8 mouse cellular contexts compared by ENCODE assay signal in the genomic region with DNA sequence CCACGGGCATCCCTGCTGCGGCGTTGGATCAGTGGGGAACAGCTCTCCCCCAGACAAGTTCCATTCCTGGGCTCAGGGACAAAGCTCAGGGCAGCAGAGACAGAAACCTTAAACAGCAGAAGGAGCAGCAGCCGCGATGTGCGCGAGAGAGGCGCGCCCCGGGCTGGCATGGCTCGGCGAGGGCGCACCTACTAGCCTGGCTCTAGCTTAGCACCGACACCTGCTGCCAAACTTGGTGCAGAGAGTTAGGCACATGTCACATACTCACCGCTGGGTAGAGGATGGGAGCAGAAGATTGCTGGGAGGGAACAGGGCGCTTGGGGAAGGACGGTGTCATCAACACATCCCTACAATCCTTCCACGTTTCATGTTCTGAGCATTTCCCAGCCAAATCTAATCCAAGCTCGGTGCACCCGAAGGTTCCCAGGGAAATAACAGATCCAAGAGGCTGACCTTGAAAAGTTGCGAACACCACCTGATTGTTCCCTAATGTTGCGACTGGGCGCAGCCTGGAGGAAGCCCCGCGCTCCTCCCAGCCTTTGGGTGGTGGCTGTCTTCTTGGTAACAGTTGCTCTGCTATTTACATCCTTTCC. TPM values are rescaled to one million over a fixed set of nuclear protein-coding genes. Genes with fewer than 3 reads are reported as not detected.
DNase-seq lines count a peak whose midpoint lies in the region; ATAC-seq and TF ChIP-seq lines count a peak whose summit lies in the region.

No protein-coding gene starts in this region.

- DNase-seq in layer of hippocampus, adult 9-11 months, result peak; percentile 20
- DNase-seq in layer of hippocampus, adult 9-10 months (ENCODE audit: low spot score), result no peak
- peak; percentile 44 to 45 for DNase-seq in frontal cortex, postnatal 36 days (ENCODE audit: low spot score in 2 of 2)
- peak; percentile 21 for DNase-seq in left cerebral cortex, postnatal 4 days
- DNase-seq in thymus, postnatal 4 days, result no peak

- no peaks in the 10 kb centered on the region; the same call in 1 of the 2 replicates for H3K4me1 ChIP-seq in cortical plate, adult 2 months (ENCODE audit: control insufficient read depth, insufficient read depth, low read length)
- peaks cover 27% of the 10 kb centered on the region for H3K4me1 ChIP-seq in neural tube, embryonic 13.5 days (replicated peaks)

- no peak for TF ChIP-seq CTCF in cortical plate, adult 2 months (IDR thresholded peaks at IDR 0.05; ENCODE audit: extremely low read depth, insufficient read depth, low read length)

- H3K4me3 ChIP-seq in cortical plate, adult 2 months (ENCODE audit: insufficient read depth, low read length), result peak overlapping the region; percentile 74
- peak overlapping the region; percentile 59 for H3K4me3 ChIP-seq in neural tube, embryonic 13.5 days

- H3K9me3 ChIP-seq in neural tube, embryonic 13.5 days, result no peaks in the 10 kb centered on the region

- H3K36me3 ChIP-seq in neural tube, embryonic 13.5 days, result no peaks in the 10 kb centered on the region

- under 1% methylated on average over 25 of the region's 25 CpGs for WGBS in neural tube, embryonic 13.5 days

- ATAC-seq in neural tube, embryonic 13.5 days (ENCODE audit: low read depth), result peak; percentile 40
- no peak for ATAC-seq in monocyte, adult 5-6 weeks (replicated peaks; ENCODE audit: insufficient number of reproducible peaks, low FRiP score, low TSS enrichment, poor library complexity, severe bottlenecking)

- peak overlapping the region; percentile 11; the same call in 1 of the 2 replicates for H3K27ac ChIP-seq in cortical plate, adult 2 months (ENCODE audit: insufficient read depth, low read length)
- peak overlapping the region; percentile 75; the same call in 1 of the 2 replicates for H3K27ac ChIP-seq in neural tube, embryonic 13.5 days (replicated peaks)

- peaks cover 23% of the 10 kb centered on the region for H3K27me3 ChIP-seq in neural tube, embryonic 13.5 days

- no peak for TF ChIP-seq POLR2A in cortical plate, adult 2 months (IDR thresholded peaks at IDR 0.05; ENCODE audit: extremely low read depth, insufficient read depth, low read length)

- intact Hi-C loops in left cerebral cortex, postnatal 4 days (cut with DNase I), result no loop called here

- H3K4me2 ChIP-seq in neural tube, embryonic 13.5 days, result peak overlapping the region; percentile 96

- H3K9ac ChIP-seq in neural tube, embryonic 13.5 days, result peak overlapping the region; percentile 73

RNA-seq across cellular contexts. Expression of a gene that starts 1.5 kb away (rescaled TPM):
- polyA plus RNA-seq in cortical plate, adult 2 months (2012; rRNA removed), result 34.8 and 41.0 TPM in 2 replicates
- total RNA-seq in left cerebral cortex, postnatal 4 days (2021), result 10 to 100 TPM; 11.2 to 11.7 TPM
- 7.6 and 8.5 TPM in 2 replicates for polyA plus RNA-seq in neural tube, embryonic 13.5 days (2015; fragmentation: Nextera tagmentation; extraction: Ambion mirVana)
- total RNA-seq in monocyte, adult 5-6 weeks (2017), result not detected in 3 replicates

Comparison
In these comparisons a context has a peak if more than half of its experiments do, and no peak if none do; other contexts are left out.
1. DNase-seq: peak in layer of hippocampus, adult 9-11 months (single experiment), frontal cortex, postnatal 36 days (2 of 2) and left cerebral cortex, postnatal 4 days (single experiment); none in layer of hippocampus, adult 9-10 months (single experiment) and thymus, postnatal 4 days (single experiment).
2. RNA of a gene that starts 1.5 kb away (total RNA-seq): 11.2 to 11.7 TPM in left cerebral cortex, postnatal 4 days; not detected in monocyte, adult 5-6 weeks; every median in the first group is over 10 times any median in the second.